Mouse (Mus musculus): Measurements from ENCODE around the gene Rad17.

The Rad17 gene

DNA sequence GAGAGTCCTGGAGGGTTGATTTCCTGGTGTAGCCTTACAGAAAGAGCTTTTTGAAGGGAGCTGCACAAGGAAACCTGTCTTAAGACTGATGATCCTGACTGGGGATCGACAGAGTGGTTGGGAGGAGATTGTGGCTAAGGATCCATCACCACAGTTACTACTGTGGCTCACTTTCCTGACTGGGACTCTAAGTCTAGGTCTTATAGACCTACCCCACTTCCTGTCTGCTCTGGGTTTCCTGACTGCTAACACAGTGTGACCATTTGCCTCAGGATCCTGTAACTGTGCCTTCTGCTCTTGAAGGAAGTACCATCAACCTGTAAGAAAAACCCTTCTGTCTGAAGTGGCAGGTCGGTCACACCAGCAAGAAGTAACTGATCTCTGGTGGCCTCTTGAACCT, 80.1 kb downstream of the Rad17 start:
- no peak for DNase-seq (ENCODE audit: low read depth, low spot score)

DNA sequence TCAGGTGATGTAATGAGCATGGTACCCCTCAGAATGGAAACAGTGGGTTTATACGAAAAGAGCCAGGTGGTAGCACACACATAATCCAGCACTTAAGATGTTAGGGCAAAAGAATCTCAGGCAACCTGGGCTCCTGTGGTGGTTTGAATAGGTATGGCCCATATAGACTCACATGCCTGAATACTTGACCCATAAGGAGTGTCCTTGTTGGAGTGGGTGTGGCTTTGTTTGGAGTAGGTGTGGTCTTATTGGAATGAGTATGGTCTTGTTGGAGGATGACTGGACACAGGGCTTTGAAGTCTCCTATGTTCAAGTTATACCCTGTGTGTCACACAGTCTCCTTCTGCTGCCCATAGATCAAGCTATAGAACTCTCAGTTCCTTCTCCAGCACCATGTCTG, 82.5 kb downstream of the Rad17 start:
- no peak for DNase-seq (ENCODE audit: low read depth, low spot score)

Data from mesoderm, embryonic 11.5 days (tissue).